Mouse (Mus musculus) central nervous system, embryonic 11.5 days (tissue): ENCODE results near the gene Gdap2. TPM values are rescaled to one million over a fixed set of nuclear protein-coding genes. Genes with fewer than 3 reads are reported as not detected.

ENCODE experiments used
- polyA plus RNA-seq: library from polyadenylated mRNA; depleted of rRNA; stranded (reverse); fragments of >200 nt; gene quantifications from 2 replicates; pipeline ENCODE4 v1.2.3, GENCODE M21; 2012; rRNA removed

The Gdap2 gene
- polyA plus RNA-seq = 11.3 and 20.9 TPM in 2 replicates

GRCm38 (mm10) chr3:100162315-100163105 lies at the start of gene Gdap2, which contains the start of gene Wdr3:
Gene Gdap2 (plus strand): TSS chr3:100162381.
Gene Wdr3 (minus strand): TSS chr3:100162407.

Other genes starting within 250 kb of the Gdap2 start
- gene Wdr3, start within 50 bp of the Gdap2 start, polyA plus RNA-seq = 39.6 and 45.6 TPM in 2 replicates